Mouse (Mus musculus) heart, adult 2 months (tissue): ENCODE data around the gene Glud1.

ENCODE experiments used
- CTCF ChIP-seq: fragments of 200-600 bp; IDR thresholded peaks from 2 replicates; pipeline ENCODE4 v1.8.1; 2022; ENCODE audit warnings: antibody characterized with exemption, mild to moderate bottlenecking, moderate library complexity
- EP300 ChIP-seq: fragments of 200-500 bp; IDR thresholded peaks from 2 replicates; pipeline ENCODE4 v1.6.1; 2011; ENCODE audit warnings: low read depth, low read length, control low read depth; ENCODE audit not compliant: insufficient read depth
- POLR2A ChIP-seq: fragments of 200-500 bp; IDR thresholded peaks from 2 replicates; pipeline ENCODE4 v1.6.1; 2011; ENCODE audit warnings: mild to moderate bottlenecking, low read depth, low read length, control low read depth; ENCODE audit not compliant: insufficient read depth

DNA sequence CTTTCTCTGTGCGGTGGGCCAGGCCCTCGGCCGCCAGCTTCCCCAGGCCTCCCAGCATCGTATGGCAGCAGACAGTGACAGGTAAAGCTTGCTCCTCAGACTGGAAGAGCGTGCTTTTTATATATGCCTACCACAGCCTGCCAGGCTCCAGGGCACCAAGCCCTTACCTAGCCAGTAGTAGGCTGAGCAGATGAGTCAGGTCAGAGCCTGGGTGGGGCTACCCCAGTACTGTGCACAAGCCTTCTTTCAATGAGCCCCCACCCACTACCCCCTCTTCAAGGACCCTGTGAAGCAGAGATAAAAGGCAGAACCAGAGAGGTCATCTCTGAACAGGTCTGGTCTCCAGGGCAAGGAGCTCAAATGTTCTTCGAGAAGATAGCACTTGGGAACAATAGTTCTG lies 44.8 kb downstream of the Glud1 start, which contains the start of gene Fam25c:
- TF ChIP-seq CTCF (no peak), EP300 (no peak), POLR2A (no peak)
